Mouse (Mus musculus) brain, embryonic 18.5 days (tissue): ENCODE results near the gene Tmem239.

ENCODE experiments used
- DNase-seq: peaks from one replicate; pipeline ENCODE4 v3.0.0-alpha.2; 2012; ENCODE audit warnings: low read depth, low spot score

The Tmem239 gene

GRCm38 (mm10) chr2:130450434-130450796, 44.1 kb downstream of the Tmem239 start:
- no peak for DNase-seq

GRCm38 (mm10) chr2:130451086-130451726, 44.9 kb downstream of the Tmem239 start:
- DNase-seq = no peak

- DNase-seq = no peak
These were observed 45.4 kb downstream of the Tmem239 start for GRCm38 (mm10) chr2:130451727-130452090.

GRCm38 (mm10) chr2:130452266-130452665, 46.0 kb downstream of the Tmem239 start:
- DNase-seq = no peak

GRCm38 (mm10) chr2:130453421-130453820, 47.1 kb downstream of the Tmem239 start:
- no peak for DNase-seq

GRCm38 (mm10) chr2:130454748-130455370, 48.6 kb downstream of the Tmem239 start:
- DNase-seq = no peak
